Mouse (Mus musculus) frontal cortex, adult 2 months (tissue): ENCODE measurements around the gene Fam210b. TPM values are rescaled to one million over a fixed set of nuclear protein-coding genes. Genes with fewer than 3 reads are reported as not detected.

Experiments used
- DNase-seq, 2 experiments: peaks; one replicate each; pipeline ENCODE4 v3.0.0; 2022; ENCODE audit warnings: low spot score in 1 of 2; ENCODE audit errors: extremely low spot score in 1 of 2
- polyA plus RNA-seq: library from polyadenylated mRNA; depleted of rRNA; stranded (reverse); fragments of >200 nt; gene quantifications from 2 replicates; pipeline ENCODE4 v1.2.3, GENCODE M21; 2012

The Fam210b gene
- polyA plus RNA-seq, 1 experiment, result 17.5 TPM

DNA sequence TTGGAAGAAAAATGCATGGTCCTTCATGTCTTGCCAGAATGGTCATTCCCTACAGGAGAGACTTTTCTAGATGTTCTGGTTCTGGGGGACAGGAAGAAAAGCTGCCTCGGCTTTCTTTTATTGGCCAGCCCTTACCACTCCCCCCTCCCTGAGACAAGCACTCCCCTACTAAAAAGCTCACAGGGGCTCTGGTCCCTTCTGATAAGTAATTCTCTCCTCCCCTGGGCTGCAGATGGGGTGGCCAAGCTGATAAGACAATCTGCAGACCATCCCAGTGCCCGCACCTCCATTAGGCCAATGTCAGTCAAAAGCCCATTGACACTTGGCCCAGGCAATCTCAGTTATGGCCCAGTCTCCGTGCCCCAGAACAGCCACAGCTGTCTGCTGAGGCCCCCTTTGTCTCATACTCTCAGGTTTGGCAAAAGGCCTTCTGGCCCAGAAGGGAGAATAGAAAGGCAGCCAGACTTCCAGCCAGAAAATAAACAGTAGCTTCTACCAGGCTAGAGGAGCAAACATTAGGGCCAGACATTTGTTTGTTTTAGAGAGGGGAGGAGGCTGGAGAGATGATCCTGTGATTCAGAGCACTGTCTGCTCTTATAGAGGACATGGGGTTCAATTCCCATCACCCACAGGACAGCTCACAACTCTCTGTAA is 3.1 kb downstream of the Fam210b start:
- peak in 1 of 2 experiments; percentile 39 for DNase-seq

DNA sequence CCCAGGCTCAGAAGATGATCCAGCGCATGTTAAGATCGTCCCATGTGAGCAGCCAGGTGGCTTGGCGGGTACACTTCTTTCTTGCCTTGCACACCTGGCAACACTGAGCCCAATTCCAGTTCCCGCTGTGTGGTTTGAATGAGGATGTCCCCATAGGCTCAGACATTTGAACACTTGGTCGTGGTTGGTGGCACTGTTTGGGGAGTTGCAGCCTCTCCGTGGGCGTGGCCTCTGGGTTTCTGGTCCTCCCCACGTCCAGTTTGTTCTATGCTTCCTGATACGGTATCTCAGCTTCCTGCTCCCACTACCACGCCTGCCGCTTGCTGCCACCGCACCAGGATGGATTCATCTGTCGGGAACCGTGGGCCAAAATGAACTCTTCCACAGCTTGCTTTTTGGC is 4.4 kb downstream of the Fam210b start:
- no peak for DNase-seq

DNA sequence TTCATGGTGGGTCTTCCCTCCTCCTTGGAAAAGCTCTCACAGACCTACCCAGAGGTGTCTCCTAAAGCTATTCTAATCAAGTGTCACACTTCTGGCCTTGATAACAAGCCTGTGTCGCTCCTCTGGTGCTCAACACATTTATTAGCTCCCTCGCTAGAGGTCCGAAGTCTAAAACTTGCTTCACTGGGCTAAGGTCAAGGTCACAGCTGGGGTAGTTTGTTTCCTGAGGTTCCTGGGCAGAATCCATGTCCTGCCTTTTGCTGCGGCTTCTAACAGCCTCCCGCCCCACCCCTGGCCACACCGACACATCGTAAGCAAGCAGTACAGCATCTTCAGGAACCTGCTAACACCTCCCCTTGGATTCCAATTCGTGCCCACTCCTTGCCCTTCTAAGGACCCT is 5.4 kb downstream of the Fam210b start:
- DNase-seq, result no peak

DNA sequence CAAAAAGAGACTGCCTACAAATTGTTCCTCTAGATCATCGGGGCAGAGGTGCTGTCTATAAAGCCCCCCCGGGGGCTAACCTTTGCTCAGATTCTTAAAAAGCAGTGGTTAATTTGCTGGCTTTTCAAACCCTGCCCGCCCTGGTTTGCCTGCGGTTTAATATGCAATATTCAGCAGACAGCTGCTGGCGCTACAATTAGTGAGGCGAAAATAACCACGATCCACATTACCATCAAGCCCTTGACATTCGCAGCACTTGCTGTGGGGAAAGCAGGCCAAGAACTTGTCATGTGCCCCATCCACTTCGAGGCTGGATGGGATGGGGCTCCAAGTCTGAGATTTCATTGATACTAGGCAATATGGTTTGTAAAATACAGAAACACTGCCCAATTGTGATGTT is 7.9 kb downstream of the Fam210b start:
- DNase-seq, result no peak

DNA sequence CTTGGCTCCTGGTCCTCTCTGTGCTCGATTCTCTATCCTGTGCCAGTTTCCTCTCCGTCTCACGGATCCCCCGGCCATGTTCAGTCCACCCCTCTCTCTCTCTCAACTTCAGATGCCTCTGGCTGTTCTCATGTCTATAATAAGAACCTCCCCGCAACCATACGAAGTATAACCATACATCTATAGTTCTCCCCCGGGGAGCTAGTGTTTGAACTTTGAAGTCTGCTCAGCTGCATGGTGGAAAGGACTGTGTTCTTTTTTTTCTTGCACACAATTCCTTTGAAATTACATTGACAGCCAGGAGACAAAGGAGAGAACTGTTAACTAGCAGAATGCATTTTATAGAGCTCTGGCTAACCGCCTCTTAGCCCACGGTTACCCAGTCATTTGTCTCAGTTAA is 9.4 kb downstream of the Fam210b start:
- DNase-seq, result no peak

DNA sequence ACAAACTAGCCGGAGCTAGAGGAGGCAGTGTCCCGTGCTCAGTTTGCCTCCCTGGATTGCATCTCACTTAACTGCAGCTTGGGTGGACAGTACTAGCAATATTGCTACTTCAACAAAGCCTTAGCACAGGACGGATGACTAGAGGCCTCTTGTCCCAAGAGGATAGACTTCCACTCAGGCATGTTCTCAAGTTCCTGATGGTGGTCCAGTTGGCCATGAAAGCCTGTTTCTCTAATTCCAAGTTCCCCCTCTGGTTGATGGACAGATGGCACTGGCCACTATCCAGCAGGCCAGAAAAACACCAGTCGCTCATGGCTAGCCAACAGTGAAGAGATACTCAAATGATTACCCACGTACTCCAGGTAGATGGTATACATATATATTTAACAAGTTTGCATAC is 10.5 kb downstream of the Fam210b start:
- DNase-seq, result no peak

DNA sequence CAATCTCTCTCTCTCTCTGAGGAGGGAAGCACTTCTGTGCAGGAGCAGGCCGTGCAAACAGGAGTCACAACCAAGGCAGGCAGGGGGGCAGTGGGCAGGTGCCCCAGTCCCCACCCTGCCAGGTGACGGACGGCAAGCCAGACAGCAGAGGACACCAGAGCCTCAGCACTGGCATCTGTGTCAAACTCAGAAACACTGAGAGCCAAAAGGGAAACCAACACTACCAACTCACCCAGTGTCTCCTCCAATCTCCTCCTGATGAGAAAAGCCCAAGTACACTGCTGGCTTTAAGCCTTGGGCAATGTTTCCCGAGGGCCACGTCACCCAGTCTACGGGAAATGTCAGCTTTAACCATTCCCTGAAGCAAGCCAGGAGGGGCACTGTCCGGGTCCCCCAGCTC is 17.8 kb downstream of the Fam210b start:
- DNase-seq, result no peak

DNA sequence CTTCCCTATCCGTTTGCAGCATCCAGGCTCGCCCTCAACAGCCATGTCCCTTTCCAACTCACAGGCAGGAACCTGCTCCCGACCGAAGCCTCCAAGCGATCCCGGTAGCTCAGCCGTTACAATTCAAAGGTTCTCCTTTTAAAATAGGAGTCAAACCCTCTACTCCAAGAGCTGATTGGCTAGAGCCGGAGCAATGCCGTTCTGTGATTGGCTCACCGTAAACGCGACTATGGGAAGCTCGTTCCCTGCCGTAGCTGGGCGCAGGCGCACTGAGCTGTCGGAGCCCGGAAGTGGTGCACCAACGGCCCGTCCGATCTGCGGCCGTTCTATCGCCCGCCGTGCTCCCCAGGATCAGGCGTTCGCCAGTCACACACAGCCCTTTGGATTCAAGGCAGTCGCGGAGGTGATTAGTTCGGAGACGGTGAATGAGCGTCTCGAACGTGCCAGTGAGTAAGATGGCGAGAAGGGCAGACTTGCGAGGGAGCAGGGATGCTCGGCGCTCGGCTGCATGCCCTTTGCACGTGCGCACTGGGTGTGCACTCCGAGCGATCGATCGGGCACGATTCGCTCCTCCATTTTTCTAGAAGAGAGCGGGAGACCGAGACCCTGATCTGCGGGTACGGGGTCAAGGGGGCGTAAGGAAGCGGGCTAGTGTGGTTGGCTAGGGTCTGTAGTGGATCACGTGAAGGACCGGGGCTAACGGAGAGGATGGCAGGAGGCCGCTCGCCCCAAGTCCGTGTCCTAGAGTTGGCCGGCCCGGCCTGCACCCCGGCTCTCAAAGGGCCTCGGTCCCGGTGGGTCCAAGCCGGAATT is 25.3 kb downstream of the Fam210b start, which contains the start of the genes Aurka and Cstf1:
TSS of gene Aurka (minus strand) at position 125 of the 813 bp plus-strand sequence.
TSS of gene Cstf1 (plus strand) at position 271 of the 813 bp plus-strand sequence.
- peak; percentile 92 to 97 for DNase-seq

DNA sequence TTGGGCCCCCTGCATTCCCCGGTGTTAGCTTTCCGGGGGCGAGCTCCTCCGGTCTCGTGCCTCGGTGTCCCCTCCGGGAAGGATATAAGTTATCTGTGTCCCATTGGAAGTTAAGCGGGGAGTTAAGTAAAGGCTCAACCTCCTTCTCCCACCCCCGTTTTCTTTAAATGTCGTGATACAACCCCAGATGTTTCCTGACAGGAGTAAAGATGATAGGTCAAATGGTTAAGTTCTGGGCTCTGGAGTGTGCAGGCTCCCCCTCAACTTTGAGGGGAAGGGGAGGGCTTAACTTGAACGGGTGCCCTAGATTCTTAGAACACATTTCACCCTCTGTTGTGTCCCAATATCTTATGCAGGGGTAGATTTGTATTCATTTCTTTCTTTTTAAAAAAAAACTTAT is 25.9 kb downstream of the Fam210b start:
- DNase-seq, result no peak

DNA sequence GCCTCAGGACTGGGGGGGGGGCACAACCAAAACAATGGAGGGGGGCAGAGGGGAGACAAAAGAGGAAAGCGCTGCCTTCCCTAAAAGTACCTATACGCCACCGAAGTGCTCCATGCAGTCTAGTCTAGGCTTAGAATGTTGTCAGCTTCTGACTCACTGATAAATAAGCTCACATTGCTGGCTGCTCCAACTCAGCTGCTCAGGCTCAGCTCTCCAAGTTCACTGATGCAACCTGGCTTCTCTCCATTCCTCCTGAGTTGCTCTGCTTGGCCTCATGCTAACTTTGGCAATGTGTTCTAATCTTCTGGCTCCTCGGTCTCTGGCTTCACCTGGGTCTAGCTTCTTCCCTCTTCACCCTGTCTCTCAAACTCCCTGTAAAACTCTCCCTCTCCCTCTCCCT is 31.2 kb downstream of the Fam210b start:
- no peak for DNase-seq

DNA sequence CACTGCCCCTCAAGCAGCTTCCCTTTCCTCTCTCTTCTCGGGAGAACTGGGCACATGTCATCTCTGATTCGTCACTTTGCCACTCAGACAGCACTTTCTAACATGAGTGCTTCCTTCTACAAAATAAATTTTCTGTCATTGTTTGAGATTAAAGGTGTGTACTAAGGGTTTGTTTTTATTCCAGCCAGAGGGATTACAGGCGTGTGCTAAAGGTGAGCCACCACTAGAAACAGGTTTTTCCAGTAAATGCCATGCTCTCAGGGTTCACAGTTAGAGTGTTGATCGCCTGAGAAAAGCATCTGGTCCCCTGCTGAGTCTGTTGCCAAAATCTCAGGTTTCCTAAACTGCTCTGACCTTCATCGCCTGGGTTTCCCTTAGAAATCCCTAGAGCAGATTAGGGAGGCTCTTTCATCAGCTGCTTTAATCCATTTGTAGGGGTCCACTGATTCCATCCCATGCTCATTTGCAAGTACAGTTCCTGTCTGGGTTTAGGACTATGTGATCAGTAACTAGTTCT is 31.7 kb downstream of the Fam210b start:
- DNase-seq, result no peak

DNA sequence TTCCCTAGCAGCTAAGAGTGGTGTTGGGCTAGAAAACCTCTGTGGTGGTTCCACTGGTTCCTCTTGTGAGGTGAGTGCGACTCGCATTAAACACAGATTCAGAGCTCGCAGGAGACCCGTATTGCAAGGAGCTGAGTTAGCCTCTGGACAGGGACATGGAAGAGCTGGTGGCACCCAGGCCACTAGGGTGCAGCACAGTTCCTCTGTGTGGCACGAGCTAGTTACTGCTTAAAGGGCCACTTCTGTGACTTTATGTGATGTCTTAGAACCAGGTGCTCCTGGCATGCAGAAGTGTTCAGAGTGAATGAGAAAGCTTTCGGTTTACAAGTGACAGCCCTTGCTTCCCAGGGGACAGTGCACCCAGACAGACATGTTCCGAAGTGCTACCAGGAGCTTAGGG is 33.0 kb downstream of the Fam210b start:
- peak in 1 of 2 experiments; percentile 64 for DNase-seq

DNA sequence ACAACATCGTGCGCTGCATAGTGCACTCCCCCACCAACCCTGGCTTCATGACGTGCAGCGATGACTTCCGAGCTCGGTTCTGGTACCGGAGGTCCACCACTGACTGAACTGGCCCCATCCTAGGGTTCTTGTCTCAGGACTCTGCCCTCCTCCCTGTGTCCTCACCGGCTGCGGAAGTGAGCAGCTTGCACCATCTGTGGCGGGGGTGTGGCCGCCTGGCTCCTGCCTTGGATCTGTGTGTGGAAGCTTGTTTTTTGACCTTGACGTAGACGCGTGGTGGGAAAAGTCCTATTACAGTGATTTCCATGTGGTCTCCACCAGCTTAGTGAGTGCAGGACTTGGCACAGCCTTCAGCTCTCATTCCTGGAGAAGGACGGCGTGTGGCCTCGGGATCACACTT is 35.1 kb downstream of the Fam210b start:
- no peak for DNase-seq

DNA sequence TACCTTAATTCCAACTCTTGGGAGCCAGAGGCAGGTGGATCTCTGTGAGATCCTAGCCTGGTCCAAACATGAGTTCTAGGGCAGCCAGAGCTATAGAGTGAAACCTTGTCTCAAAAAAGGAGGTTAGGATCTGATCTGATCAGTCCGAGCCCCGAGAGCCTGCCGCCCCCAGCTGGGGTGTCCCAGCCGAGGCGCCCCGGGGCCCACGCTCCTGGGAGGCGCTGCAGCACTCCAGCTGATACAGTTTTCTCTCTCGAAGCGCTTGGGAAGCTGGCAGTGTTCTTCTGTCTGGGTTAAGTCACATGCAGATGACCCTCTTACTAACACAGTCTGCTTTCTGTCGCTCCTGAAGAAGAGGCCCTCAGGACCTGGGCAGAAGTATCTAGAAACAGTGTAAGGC is 36.0 kb downstream of the Fam210b start:
- DNase-seq, result no peak

DNA sequence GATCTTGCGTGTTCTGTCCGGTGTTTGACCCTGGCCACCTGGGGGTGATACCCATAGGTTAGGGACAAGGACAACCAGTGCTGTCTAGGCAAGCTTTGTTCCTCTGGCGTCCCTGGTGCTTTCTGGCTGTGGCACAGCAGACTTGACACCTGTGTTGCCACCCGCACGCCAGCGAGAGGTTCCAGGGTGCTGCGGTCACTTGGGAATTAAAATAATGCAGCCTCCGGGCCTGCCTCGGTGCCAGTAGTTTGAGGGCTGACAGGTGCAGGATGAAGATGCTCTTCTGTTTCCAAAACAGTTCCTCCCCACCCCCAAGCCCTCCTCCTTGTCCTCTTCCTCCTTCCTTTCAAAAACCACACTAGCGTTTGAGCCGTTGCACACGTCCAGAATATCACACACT is 36.5 kb downstream of the Fam210b start:
- no peak for DNase-seq

DNA sequence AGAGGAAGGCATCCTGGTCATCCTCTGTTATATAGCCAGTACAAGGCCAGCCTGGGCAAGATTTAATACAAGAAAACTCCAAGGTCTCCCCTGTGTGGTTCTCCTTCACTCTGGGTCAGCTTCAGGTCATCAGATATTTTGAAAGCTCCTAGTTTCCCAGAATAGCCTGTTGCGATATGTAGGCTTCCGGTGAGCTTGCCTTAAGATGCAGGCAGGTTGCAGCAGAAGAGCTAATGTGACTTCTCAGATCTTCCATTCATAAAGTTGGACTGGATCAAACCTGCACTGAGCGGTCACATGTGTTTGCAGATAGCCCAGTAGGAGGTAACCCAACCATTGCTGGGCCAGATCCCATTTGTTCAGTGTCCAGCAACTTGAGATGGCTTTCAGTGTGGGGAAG is 39.4 kb downstream of the Fam210b start:
- no peak for DNase-seq

DNA sequence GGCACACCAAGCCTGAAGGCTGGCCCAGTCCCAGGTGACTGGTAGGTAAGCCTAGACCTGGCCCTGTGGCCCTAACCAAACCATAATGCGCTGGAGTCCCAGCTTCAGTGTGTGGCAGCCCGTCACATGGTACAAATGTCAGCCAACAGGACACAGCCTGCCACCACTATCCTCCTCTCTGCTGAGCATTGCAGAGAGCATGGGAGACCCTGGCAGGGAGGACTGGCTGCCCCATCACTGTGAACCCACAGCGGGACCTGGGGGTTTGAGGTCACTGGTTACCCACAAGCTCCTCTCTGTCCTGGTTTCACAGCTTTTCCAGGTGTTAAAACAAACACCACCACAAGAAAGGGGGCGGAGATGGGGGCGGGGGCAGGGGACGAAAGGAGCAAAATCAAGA is 45.0 kb downstream of the Fam210b start:
- DNase-seq, result no peak

DNA sequence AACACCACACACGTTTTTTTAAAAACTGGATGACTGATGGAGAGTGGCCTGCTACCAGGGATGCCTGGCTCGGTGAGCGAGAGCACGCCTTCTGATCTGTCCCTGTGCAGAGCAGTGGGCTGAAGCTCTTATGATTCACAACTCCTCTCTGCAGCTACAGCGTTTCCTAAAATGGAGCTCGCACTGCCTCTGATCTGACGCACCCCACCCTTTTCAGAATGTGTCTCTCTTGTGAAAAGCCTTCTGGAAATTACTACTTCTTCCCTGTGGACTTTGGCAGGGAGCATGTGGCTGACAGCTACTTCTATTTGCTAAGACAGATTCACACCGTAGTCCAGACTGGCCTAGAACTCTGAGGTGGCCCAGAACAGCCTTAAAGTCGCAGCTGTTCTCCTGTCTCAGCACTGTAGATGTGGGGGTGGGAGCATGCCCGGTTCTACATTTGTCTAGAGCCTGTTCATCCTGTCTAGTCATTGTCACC is 46.7 kb downstream of the Fam210b start:
- peak; percentile 75 to 76 for DNase-seq

DNA sequence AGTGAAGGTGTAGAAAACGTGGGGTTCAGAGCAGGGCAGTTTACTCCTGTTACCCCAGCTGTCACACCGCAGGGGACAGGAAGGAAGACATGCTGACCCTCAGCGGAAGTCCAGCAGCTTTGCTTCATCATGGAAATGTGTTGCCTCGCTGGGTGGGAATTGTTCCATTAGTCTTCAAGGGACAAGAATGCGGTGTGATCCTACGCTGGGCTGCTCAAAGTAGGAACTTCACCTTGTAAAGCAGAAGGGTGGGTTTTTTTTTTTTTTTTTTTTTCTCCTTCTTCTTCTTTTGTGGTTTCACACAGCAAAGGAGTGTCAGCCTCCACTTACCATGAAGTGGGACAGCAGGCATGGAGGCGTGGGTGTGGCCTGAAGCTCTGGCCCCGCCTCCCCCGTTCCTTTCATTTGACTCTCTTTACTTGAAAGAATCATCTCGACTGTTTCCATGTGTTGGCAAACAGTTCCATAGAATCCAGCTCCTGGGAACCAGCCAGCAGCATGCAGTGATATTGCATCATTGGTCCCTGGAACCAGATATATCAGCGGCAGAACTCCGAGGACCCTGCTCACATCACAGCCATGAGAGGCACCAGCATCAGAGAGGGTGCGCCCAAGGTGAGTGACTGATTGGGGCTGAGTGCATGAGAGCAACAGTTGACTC is 48.2 kb downstream of the Fam210b start, which contains the start of gene Cass4:
TSS of gene Cass4 (plus strand) at position 404 of the 661 bp plus-strand sequence.
- no peak for DNase-seq

DNA sequence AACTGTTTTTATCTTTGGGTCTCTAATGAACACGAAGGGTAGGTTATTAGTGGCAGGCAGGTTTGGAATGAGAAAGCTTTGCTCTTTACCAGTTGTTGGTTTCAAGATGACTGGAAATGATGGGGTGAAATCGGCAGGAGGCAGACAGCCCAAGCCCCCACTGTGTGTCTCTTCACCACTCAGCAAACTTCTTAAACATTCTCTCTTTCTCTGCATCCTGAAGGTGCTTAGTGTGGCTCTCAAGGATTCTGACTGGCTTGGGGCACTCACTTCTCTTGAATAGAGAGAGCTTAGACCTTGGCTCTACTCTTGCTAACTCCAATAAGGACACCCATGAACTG is 48.7 kb downstream of the Fam210b start:
- no peak for DNase-seq

DNA sequence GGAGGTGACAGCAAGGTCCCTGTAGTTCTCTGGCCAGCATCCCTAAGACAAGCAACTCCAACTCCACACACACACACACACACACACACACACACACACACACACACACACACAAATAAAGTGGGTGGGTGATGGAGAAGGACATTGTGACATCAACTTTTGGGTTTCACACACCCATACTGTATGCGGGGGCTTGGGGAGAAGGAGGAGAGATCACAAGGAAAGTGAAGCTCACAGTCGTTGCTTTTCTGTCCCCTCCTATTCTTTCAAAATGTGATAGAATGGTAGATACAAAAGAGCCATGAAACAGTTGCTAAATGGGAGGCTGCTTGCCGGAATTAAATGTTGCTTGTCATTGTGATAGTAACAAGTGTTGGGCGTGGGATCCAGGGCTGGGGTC is 49.3 kb downstream of the Fam210b start:
- no peak for DNase-seq
